Mouse (Mus musculus): ENCODE results near the gene Ergic1.

DNA sequence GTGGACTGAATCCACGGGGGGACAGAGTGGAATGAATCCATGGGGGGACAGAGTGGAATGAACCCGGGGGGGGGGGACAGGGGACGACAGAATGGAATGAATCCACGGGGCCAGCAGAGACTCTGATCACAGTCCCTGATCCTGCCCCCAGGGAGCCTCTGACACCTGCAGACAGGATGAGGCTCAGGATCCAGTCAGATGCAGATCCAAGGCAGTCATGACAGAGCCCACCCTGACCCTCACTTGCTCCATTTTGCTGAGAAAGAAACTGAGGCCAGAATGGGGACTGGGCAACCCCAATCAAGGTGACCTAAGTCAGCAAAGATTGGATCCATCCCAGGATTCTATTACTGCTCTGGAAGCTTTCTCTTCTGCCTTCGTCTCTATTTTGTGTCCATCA is 12.7 kb upstream of the Ergic1 start:
- TF ChIP-seq POLR2A (IDR thresholded peaks at IDR 0.05; ENCODE audit: extremely low read depth, insufficient read depth, low read length) (no peak), CTCF (IDR thresholded peaks at IDR 0.05; ENCODE audit: extremely low read depth, insufficient read depth, low read length) (no peak)

Measured in cortical plate, adult 2 months (tissue).